Mouse (Mus musculus): ENCODE results near the gene Mael.

Mael gene

DNA sequence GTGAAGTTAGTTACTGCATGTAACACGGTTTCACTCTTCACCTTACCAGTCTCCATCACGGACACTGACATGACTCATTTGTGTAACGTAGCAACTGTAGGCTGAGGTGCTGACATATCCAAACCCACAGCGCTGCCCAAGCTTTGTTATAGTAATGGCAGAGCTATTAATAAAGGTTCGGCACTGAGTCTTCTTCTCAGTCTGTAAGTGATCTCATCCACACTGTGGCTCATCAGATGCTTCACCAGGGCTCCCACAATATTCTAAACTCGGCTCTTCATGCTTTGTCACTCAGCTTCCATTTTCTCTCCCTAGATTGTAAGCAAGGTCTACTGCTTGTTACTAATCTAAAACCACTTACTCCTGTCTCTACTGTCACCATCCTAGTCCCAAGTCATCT, 29.2 kb downstream of the Mael start:
- DNase-seq (ENCODE audit: low spot score): no peak

- DNase-seq (ENCODE audit: low spot score): no peak
Measured at GRCm38 (mm10) chr1:166205159-166205558, 33.4 kb downstream of the Mael start.

DNA sequence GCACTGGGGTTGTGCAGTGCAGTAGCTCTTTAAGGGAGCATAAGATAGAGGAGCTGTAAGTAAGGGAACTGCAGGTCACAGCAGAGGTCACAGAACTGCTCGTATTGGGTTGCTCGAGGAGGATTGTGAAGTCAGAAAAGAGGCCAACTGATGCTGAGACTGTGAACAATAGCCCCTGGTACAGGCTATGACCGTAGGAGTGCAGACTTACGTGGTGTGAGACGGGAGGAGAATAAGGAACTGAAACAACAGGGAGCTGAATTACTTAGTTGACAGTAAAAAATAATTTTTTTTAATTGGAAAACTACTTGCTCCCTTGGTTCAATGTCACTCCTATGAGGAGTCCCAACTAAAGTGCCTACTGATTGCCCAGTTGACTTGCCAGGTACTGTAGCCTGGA, 34.4 kb downstream of the Mael start:
- DNase-seq (ENCODE audit: low spot score): no peak

DNA sequence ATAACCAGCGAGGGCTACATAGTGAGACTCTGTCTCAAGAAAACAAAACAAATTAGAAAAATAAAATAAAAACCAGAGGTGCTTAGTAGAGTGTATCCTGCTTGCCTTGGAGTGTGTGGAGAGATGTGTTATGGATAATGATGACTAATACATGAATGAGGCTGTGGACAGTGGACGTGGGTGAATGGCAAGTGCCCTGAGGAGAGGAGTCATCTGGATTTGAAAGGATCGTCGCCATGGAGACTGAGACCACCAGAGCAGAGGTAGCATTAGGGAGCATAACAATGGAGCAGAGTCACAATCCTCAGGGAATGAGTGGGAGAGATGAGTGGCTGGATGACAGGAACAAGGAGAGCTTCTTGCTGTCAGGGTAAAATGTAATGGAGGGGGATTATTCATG, 48.7 kb downstream of the Mael start:
- no peak for DNase-seq (ENCODE audit: low spot score)

DNA sequence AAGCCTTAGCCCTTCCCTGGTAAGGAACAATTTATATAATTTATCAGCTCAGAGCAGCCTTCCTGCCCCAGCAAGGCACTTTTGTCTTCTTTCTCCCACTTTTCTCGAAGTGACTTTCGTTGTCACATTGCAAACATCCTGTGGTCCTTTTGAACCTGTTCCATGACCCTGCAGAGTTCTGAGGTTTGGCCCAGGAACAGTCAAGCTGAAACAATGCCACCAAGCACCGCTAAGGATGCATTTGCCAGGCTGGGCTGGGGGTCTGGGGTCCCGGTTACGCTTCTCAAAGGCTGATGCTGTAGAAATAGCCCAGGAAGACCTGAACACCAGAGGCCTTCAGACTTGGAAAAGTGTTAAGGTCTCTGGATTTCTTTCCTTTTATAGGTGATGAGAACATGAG, 53.2 kb downstream of the Mael start:
- DNase-seq (ENCODE audit: low spot score): no peak

DNA sequence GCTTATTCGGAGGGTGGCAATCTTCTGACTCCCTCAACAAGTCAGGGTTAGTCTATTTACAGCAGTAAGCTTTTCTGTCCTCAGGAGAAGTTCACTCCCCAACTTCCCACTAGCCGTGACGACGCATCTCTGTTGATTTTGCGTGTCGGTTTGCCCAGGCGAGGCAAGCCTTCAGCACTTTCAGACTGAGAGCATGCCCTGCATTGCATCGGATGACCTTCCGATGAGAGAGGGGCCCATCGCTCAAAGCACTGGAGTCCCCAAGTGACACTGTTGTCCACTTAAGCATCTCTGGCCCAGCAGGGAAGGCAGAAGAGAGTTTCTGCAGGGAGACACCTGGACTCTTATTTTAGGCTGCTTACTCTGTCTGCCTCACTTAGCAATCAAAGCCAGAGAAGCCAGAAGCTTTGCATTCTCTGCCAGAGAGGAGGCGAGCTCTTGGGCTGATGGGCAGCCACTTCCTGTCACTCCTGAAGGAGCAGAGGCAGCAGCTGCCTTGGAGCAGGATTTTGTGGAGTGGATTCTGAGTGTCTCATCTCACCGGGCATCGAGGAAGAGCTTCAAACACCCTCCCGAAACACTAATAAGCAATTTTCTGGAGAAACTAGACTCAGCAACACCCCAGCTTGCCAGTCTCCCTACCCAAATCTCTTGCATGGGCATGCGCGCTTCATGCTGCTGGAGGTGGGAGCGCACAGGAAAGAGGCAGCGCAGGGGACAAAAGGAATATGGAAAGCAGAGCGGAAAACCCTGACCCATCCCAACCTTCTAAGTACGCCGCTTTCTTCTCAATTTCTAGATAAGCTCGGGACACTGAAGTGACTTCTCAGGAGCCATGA, 53.9 kb downstream of the Mael start:
- DNase-seq (ENCODE audit: low spot score): no peak

DNA sequence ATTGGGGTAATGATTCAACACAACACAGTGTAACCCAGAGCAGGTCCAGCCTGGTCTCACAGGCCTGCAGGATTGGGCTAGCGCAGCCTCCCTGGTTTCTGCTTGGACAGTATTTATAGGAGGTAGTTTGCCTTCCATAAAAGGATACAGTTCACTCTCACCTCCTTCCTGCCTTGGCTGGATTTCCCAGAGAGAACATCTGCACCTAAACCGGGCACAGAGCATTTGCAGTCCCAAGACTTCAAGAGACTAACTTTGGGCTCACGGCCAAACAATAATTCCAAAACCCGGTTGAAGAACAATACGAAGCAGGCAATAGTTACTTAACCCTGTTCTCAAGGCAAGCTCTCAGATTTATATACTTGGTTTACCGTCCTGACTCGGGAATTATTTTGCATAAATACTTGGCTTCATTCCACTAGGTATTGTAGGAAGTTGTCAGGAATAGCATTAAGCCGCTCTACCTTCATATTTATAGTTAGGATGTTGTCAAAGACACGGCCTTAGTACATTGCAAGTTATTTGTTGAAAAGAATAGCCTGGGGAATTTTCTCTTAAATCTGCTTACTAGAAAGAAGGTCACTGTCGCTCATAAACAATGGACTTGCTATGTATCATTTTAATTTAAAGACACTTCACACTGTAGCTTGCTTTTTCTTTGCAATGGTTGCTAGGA, 55.5 kb downstream of the Mael start:
- DNase-seq (ENCODE audit: low spot score): peak; percentile 14

- DNase-seq (ENCODE audit: low spot score): no peak
Measured at GRCm38 (mm10) chr1:166181510-166181909, 57.0 kb downstream of the Mael start.

DNA sequence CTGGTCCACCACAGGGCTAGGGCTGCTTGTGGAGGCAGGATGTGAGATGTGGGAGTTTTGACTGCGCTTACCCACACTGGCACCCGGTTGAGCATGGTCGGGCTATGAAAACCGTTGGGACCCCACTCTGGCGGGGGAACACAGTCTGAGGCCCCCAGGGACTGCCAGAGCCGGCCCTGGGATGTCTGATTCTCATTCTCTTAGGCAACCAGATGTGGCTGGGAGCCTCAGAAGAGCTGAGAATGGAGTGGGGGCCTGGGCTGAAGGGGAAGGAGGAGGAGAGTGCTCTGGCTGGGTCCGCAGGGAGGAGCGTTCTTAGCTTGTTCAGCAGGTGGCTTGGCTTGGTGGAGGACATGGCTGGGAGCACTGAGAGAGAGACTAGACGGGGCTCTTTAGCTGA, 64.9 kb downstream of the Mael start:
- no peak for DNase-seq (ENCODE audit: low spot score)

DNA sequence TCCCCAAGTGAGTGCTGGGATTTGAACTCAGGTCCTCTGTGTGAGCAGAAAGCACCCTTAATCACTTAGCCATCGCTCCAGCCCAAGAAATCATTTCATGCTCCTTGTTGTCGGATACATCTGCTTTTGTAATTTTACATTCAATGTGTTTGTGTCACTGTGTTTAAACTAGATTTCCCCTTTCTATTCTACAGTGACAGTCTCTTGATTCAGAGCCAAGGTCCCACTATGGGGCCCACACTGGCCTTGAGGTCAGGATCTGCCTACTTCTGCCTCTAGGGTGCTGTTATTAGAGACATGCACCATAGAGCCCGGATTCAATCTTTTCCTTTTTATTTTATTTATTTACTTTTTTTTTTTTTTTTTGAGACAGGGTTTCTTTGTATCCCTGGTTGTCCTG, 65.6 kb downstream of the Mael start:
- DNase-seq (ENCODE audit: low spot score): no peak

DNA sequence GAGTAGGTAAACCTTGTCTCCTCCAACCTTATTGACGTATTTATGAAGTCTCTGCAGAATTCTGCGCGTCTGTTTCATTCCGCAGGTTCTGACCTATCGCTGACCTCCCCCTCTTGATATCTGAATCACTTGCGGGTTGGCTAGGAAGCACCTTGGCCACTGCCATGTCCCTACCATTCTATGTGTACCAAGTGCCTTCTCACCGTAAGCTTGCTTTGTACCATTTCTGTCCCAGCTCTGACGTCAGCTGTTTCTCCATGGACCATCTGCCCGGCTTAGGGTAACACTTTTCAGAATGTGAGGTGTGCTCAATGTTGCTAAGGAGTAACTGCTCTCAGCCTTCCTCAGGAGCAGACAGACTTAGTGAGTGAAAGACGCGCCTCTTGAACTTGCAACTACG, 67.7 kb downstream of the Mael start:
- no peak for DNase-seq (ENCODE audit: low spot score)

GRCm38 (mm10) chr1:166169713-166170112, 68.8 kb downstream of the Mael start:
- no peak for DNase-seq (ENCODE audit: low spot score)

- DNase-seq (ENCODE audit: low spot score): no peak
Measured at GRCm38 (mm10) chr1:166168017-166168416, 70.5 kb downstream of the Mael start.

DNA sequence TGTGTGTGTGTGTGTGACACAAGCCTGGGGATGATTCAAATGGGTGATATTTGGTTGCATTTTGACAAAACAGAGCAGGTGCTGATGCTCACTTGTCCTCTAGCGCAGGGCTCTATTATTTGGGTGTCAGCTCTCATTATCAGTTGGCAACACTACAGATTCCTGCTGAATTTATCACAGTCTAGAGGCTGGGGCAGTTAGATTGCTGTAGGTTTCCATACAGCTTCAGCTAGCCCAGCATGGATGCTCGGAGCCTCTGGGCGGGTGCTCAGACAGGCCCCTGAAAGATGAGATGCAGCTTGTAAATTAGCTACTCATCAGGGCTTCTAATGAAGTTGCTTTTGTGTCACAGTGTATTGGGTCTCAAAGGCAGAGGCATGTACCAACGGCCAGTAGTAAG, 71.1 kb downstream of the Mael start:
- no peak for DNase-seq (ENCODE audit: low spot score)

DNA sequence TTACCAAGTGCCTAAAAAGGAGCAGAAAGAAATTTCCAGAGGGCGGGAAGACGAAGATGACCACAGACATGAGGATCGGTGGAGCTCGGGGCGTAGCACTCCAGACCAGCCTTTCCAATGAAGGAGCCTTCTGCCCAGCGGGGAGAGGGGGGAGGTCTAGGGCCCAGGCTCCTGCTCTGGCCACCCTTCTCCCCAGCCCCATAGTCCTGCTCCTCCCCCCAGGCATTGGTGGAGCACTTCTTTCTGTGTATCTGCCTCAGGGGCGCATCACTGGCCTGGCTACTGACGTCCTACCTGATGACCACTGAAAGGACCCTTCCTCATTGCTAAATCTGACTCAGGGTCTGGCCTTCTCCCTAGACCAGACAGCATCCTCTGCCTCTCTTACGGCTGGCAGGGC, 73.4 kb downstream of the Mael start:
- no peak for DNase-seq (ENCODE audit: low spot score)

- no peak for DNase-seq (ENCODE audit: low spot score)
Measured at GRCm38 (mm10) chr1:166164580-166164979, 74.0 kb downstream of the Mael start.

- peak; percentile 74 for DNase-seq (ENCODE audit: low spot score)
Measured at GRCm38 (mm10) chr1:166160569-166161445, 77.7 kb downstream of the Mael start.

DNA sequence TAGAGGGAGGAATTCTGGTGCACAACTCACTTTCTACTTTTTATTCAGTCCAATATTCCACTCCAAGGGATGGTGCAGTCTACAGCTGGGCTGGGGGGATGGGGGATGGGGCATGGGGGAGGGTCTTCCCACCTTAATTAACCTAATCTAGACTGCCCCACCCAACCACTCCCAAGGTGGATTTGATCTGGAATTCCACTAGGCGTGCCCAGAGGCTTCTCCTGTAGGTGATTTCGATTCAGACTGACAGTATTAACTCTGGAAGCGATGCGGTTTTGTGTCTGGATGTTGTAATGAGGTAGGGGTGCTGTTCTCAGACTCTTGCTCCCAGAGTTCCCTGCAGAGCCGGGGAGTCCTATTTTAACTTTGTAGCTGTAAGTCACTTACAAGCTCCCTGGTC, 78.4 kb downstream of the Mael start:
- DNase-seq (ENCODE audit: low spot score): no peak

DNA sequence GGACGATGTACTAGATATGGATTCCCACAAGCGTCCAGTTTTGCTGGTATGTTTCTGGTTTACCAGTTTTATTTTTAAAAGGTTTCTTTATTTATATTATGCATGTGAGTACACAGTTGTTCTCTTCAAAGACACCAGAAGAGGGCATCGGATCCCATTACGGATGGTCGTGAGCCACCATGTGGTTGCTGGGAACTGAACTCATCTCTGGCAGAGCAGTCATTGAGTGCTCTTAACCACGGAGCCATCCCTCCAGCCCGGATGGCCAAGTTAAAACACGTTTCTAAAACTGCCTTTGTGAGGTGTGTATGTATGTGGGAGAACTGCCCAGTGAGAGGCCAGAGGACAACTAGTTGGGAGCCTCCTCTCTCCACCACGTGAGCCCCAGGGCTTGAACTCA, 79.9 kb downstream of the Mael start:
- DNase-seq (ENCODE audit: low spot score): no peak

DNA sequence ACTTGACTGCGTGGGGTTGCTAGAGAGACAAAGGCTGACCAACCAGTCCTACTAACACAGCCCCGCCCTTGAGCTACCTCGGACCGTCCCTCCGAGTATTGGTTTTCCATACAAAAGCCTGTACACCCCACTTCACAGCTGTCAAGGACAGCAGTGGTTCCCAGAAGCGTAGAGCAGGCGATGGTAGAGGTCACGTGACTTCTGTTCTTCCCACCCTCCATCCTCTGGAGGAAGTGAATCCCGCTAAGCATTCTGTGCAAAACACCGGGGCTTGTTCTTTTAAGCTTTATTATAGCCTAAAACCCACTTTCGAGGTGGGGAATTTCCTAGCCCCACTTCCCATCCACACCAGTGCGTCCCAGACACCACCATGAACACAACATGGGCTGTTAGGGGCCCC, 80.8 kb downstream of the Mael start:
- no peak for DNase-seq (ENCODE audit: low spot score)

GRCm38 (mm10) chr1:166155113-166155494, 83.4 kb downstream of the Mael start:
- no peak for DNase-seq (ENCODE audit: low spot score)

- DNase-seq (ENCODE audit: low spot score): peak; percentile 67
Measured at GRCm38 (mm10) chr1:166154162-166155112, 84.1 kb downstream of the Mael start.

Data from ovary, postnatal 14 days (tissue).